Mouse (Mus musculus) cerebellum, postnatal 36 days (tissue): Measurements from ENCODE around the gene Fh1.

ENCODE experiments used
- DNase-seq, 2 experiments: peaks; one replicate each; pipeline ENCODE4 v3.0.0; 2021 to 2022; ENCODE audit warnings: mixed read lengths in 2 of 2

Fh1 gene

GRCm38 (mm10) chr1:175619814-175620431 is 5.5 kb downstream of the Fh1 start, which contains the start of gene Kmo:
Gene Kmo (plus strand): TSS chr1:175620381.
- DNase-seq: no peak

GRCm38 (mm10) chr1:175614992-175615391 is 10.4 kb downstream of the Fh1 start:
- no peak for DNase-seq

- DNase-seq: no peak
These were observed 16.7 kb downstream of the Fh1 start for GRCm38 (mm10) chr1:175608708-175609107.

- DNase-seq: no peak
These were observed 17.4 kb downstream of the Fh1 start for GRCm38 (mm10) chr1:175607838-175608585.

GRCm38 (mm10) chr1:175607308-175607707 is 18.1 kb downstream of the Fh1 start:
- DNase-seq: no peak

- DNase-seq: peak; percentile 28 to 37
These were observed 22.0 kb downstream of the Fh1 start for GRCm38 (mm10) chr1:175603390-175603789.

- DNase-seq: no peak
These were observed 23.2 kb downstream of the Fh1 start for GRCm38 (mm10) chr1:175602231-175602630.

- no peak for DNase-seq
These were observed 32.6 kb downstream of the Fh1 start for GRCm38 (mm10) chr1:175592832-175593231.

- no peak for DNase-seq
These were observed 38.8 kb downstream of the Fh1 start for GRCm38 (mm10) chr1:175586656-175587055.

GRCm38 (mm10) chr1:175585267-175585666 is 40.2 kb downstream of the Fh1 start:
- no peak for DNase-seq

- no peak for DNase-seq
These were observed 42.6 kb downstream of the Fh1 start for GRCm38 (mm10) chr1:175582799-175583198.

- DNase-seq: peak; percentile 8 to 17
These were observed 45.1 kb downstream of the Fh1 start for GRCm38 (mm10) chr1:175580346-175580745.

GRCm38 (mm10) chr1:175579598-175580235 is 45.7 kb downstream of the Fh1 start:
- DNase-seq: peak; percentile 8 to 31

GRCm38 (mm10) chr1:175578425-175579096 is 46.9 kb downstream of the Fh1 start:
- no peak for DNase-seq

GRCm38 (mm10) chr1:175574129-175574528 is 51.3 kb downstream of the Fh1 start:
- no peak for DNase-seq

GRCm38 (mm10) chr1:175565579-175566103 is 59.8 kb downstream of the Fh1 start:
- DNase-seq: no peak

- DNase-seq: no peak
These were observed 61.1 kb downstream of the Fh1 start for GRCm38 (mm10) chr1:175564321-175564720.

GRCm38 (mm10) chr1:175562379-175562778 is 63.1 kb downstream of the Fh1 start:
- no peak for DNase-seq

GRCm38 (mm10) chr1:175561806-175562205 is 63.6 kb downstream of the Fh1 start:
- no peak for DNase-seq

GRCm38 (mm10) chr1:175554641-175555040 is 70.8 kb downstream of the Fh1 start:
- no peak for DNase-seq

- no peak for DNase-seq
These were observed 73.0 kb downstream of the Fh1 start for GRCm38 (mm10) chr1:175552474-175552873.

GRCm38 (mm10) chr1:175550586-175550985 is 74.8 kb downstream of the Fh1 start:
- DNase-seq: no peak
